Mouse (Mus musculus) hindbrain, embryonic 15.5 days (tissue): ENCODE measurements at regions not wholly inside any gene's neighbourhood (a gene's known extent, or its start where the extent isn't known, plus 50 kb on each side); places are given as distances from the start of the nearest gene placed in this dataset.

Source experiments
- ATAC-seq: fragments of 200-750 bp; cut with Nextera tagmentation; 2 replicates; pipeline ENCODE4 v1.8.0; 2017; ENCODE audit warnings: low read depth, moderate number of reproducible peaks, moderate TSS enrichment; ENCODE audit not compliant: low FRiP score
- H3K27ac ChIP-seq: fragments of 300-500 bp; sonication (generic); replicated peaks from 2 replicates; pipeline ENCODE4 v1.5.1; 2015; ENCODE audit warnings: mild to moderate bottlenecking, inconsistent platforms
- H3K27me3 ChIP-seq: fragments of 300-500 bp; sonication (generic); 2 replicates; pipeline ENCODE4 v1.6.1; 2015; ENCODE audit warnings: control low read depth, inconsistent platforms
- H3K36me3 ChIP-seq: fragments of 300-500 bp; sonication (generic); 2 replicates; pipeline ENCODE4 v1.6.1; 2015; ENCODE audit warnings: control low read depth, inconsistent platforms
- H3K4me1 ChIP-seq: fragments of 300-500 bp; sonication (generic); replicated peaks from 2 replicates; pipeline ENCODE4 v1.6.1; 2015; ENCODE audit warnings: control low read depth, inconsistent platforms
- H3K4me2 ChIP-seq: fragments of 300-500 bp; sonication (generic); 2 replicates; pipeline ENCODE4 v1.6.1; 2015; ENCODE audit warnings: moderate library complexity, mild to moderate bottlenecking, inconsistent platforms
- H3K4me3 ChIP-seq: fragments of 300-500 bp; sonication (generic); 2 replicates; pipeline ENCODE4 v1.5.1; 2015; ENCODE audit warnings: mild to moderate bottlenecking, inconsistent platforms
- H3K9ac ChIP-seq: fragments of 300-500 bp; sonication (generic); 2 replicates; pipeline ENCODE4 v1.6.1; 2015; ENCODE audit warnings: inconsistent platforms
- H3K9me3 ChIP-seq: fragments of 300-500 bp; sonication (generic); 2 replicates; pipeline ENCODE4 v1.6.1; 2016; ENCODE audit warnings: control low read depth, inconsistent platforms
- WGBS: fragments of 180-500 bp; shearing (Covaris S2); methylation state at CpG from one replicate; pipeline ENCODE4 v1.1.7; 2015; 5-methylcytosine and 5-hydroxymethylcytosine counted together

- WGBS: 83% methylated on average over 8 of the region's 8 CpGs
- no peaks in the 10 kb centered on the region for H3K27me3 ChIP-seq
- H3K9ac ChIP-seq: no peak overlapping the region
- H3K36me3 ChIP-seq: no peaks in the 10 kb centered on the region
- no peak overlapping the region for H3K4me3 ChIP-seq
- H3K27ac ChIP-seq: no peak overlapping the region
- no peak overlapping the region for H3K4me2 ChIP-seq
- H3K4me1 ChIP-seq: no peaks in the 10 kb centered on the region
- no peaks in the 10 kb centered on the region for H3K9me3 ChIP-seq
- ATAC-seq: no peak
Measured at GRCm38 (mm10) chr1:183553219-183553618, 135.2 kb downstream of the Hhipl2 start.

DNA sequence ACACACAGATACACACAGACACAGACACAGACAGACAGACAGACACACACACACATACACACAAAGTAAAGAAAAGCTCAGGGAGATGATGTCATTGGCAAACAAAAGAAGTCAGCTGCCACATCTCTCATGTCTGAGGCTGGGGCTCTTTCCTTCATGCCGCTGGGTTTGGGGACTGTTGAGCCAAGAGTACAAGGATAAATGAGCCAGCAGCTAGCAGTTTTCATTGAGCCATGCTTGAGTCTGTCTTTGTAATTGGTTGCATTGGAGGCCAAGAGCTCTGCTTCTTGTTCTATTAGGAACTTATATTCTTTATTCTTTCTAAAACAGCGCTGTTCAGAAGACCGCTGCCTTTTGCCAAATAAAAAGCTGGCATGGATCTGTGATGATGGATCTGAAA, 144.8 kb downstream of the Hhipl2 start:
- WGBS: 70% methylated on average over 3 of the region's 3 CpGs
- Histone ChIP-seq H3K27me3 (no peaks in the 10 kb centered on the region), H3K9me3 (no peaks in the 10 kb centered on the region), H3K4me3 (no peak overlapping the region), H3K4me1 (no peaks in the 10 kb centered on the region; the same call in 1 of the 2 replicates), H3K36me3 (no peaks in the 10 kb centered on the region), H3K9ac (no peak overlapping the region), H3K4me2 (no peak overlapping the region), H3K27ac (0 out of 2 replicates have a peak overlapping the region, but pooled peaks have one; percentile 14)
- no peak for ATAC-seq

- WGBS: 64% methylated on average over 10 of the region's 10 CpGs
- H3K4me1 ChIP-seq: no peaks in the 10 kb centered on the region
Measured at GRCm38 (mm10) chr1:183573621-183574585, 155.9 kb downstream of the Hhipl2 start.

DNA sequence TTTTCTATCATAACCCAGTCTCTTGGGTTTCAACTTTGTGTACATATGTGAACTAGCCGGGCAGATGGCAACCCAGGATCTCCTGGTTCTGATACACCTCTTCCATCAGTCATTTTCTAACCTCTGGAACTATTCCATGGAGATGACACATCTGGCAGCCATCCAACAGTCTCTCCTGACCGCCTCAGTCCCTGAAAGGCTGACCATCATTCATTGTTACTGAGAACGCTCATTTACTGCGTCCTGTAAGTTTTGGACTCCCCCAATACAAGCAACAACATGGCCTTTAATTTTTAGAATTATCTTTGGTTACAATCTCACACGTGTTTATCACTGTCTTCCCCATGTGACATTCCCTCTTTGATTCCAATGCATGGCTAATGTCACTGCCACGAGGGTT, 166.8 kb downstream of the Hhipl2 start:
- H3K9ac ChIP-seq: no peak overlapping the region
- no peaks in the 10 kb centered on the region for H3K9me3 ChIP-seq
- no peak overlapping the region for H3K4me3 ChIP-seq
- WGBS: 64% methylated on average over 6 of the region's 6 CpGs
- H3K27me3 ChIP-seq: no peaks in the 10 kb centered on the region
- no peak overlapping the region for H3K4me2 ChIP-seq
- ATAC-seq: no peak
- H3K27ac ChIP-seq: no peak overlapping the region
- no peaks in the 10 kb centered on the region for H3K36me3 ChIP-seq
- H3K4me1 ChIP-seq: no peaks in the 10 kb centered on the region

More at GRCm38 (mm10) chr1:183573621-183574585, 155.9 kb downstream of the Hhipl2 start:
- Histone ChIP-seq H3K36me3 (no peaks in the 10 kb centered on the region), H3K9me3 (no peaks in the 10 kb centered on the region), H3K27me3 (no peaks in the 10 kb centered on the region), H3K27ac (no peak overlapping the region), H3K9ac (no peak overlapping the region), H3K4me3 (no peak overlapping the region), H3K4me2 (no peak overlapping the region)
- no peak for ATAC-seq

- H3K27ac ChIP-seq: no peak overlapping the region
- no peaks in the 10 kb centered on the region for H3K9me3 ChIP-seq
- H3K4me3 ChIP-seq: no peak overlapping the region
- no peaks in the 10 kb centered on the region for H3K27me3 ChIP-seq
- no peak for ATAC-seq
- no peaks in the 10 kb centered on the region for H3K36me3 ChIP-seq
- no peak overlapping the region for H3K4me2 ChIP-seq
- WGBS: 75% methylated on average over 4 of the region's 4 CpGs
- H3K9ac ChIP-seq: no peak overlapping the region
- H3K4me1 ChIP-seq: no peaks in the 10 kb centered on the region
Measured at GRCm38 (mm10) chr1:183586406-183586805, 168.4 kb downstream of the Hhipl2 start.

DNA sequence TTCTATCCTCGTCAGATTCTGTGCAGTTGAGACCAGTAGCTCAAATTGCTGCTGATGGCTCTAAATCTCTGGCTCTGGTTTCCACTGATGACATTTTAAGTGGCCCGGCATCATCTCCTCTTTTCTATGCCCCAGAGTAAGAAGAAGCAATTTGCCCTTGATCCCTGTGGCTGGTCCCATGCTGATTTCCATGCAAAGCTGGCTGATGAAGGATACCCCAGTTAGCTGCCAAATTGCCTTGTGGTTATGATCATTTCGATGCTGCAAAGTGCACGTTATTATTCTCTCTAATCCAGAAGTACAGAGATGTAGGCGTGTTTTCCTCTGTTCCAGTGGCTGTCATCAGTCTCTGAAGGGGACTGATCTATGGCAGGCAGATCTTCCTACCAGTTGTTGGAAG, 177.3 kb downstream of the Hhipl2 start:
- Histone ChIP-seq H3K27ac (no peak overlapping the region), H3K9ac (no peak overlapping the region), H3K4me2 (no peak overlapping the region), H3K36me3 (no peaks in the 10 kb centered on the region), H3K4me1 (no peaks in the 10 kb centered on the region), H3K9me3 (no peaks in the 10 kb centered on the region), H3K27me3 (no peaks in the 10 kb centered on the region), H3K4me3 (no peak overlapping the region)
- ATAC-seq: no peak
- WGBS: 68% methylated on average over 5 of the region's 5 CpGs

DNA sequence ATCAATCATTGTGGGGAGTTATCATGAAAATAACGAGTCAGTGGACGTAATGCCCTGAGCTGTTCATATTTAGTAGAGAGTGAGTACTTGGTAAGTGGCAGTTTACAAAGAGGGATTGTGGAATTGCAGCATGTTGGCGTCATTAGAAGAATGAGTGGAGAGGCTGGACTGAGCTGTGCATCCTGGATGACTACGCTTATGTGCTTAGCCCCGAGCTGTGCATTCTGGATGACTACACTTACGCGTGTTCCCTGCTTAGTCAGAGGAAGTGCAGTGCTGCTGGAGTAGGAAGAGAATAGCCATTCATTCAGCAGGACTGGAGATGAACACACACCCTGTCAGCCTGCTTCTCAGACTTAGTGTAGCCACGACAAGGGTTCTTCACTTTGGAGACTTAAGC, 182.5 kb downstream of the Hhipl2 start:
- Histone ChIP-seq H3K4me1 (no peaks in the 10 kb centered on the region), H3K27ac (no peak overlapping the region), H3K27me3 (no peaks in the 10 kb centered on the region), H3K4me2 (no peak overlapping the region), H3K9ac (no peak overlapping the region), H3K4me3 (no peak overlapping the region), H3K36me3 (no peaks in the 10 kb centered on the region), H3K9me3 (no peaks in the 10 kb centered on the region)
- WGBS: 82% methylated on average over 8 of the region's 8 CpGs
- no peak for ATAC-seq

DNA sequence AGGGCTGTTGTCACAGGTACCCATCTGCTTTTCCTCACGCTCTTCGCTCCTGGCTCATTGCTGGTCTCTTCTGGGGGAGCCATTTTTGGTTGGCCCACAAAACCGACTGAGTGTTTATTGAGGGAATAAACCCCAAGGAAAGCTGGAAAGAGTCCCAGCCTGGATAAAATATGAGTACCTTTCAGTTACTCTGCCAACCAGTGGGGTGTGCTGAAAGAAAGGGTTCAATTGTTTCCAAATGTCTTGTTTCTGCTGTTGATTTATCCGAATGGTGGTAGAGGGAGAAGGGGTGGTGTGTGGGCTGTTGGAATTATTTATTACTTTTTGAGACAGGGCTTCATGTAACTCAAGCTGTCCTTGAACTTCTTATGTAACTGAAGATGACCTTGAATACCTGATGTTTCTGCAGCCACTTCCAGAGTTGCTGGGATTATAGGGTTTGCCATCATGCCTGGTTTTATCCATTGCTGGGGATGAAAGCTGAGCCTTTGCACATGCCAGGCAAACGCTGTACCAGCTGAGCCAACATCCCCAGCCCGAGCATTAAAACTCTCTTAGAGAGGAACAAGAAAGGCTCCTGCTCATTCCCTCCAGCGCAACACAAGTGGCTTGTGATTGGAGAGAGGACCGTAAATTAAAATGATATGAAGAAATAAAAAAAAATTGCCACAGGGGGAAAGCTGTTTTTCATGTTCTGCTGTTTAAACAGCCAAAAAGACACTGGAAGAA, 194.1 kb downstream of the Hhipl2 start:
- WGBS: 65% methylated on average over 8 of the region's 8 CpGs

DNA sequence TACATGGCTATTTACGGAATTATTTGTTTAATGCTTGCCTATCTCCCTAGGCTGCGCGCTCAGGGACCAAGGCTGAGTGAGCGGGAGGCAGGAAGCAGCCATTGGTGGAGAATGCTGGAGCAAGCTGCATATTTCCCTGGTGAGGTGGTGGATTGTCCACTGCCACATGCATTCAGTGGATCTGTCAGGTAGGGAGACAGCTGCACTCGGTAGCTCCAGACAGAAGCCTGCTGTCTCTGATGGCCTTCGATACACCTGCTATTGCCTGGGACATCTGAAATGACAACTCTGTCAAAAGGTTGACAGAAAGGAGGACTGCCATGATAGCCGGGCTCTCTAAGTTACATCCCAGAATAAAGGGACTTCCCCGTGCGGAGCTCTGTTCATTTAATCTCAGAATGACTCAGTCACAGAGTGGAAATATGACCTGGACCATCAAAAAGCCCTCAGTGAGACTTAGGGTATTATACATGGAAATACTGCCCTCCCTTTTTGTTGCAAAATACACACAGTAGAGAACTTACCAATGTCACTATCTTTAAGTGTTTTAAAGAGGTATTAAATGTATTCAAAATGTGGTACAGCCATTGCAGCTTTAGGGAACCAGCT, 201.5 kb downstream of the Hhipl2 start:
- H3K36me3 ChIP-seq: no peaks in the 10 kb centered on the region
- no peak overlapping the region for H3K27ac ChIP-seq
- H3K27me3 ChIP-seq: no peaks in the 10 kb centered on the region
- H3K4me1 ChIP-seq: 0 out of 2 replicates have a peak, but pooled peaks cover 4% of the 10 kb centered on the region
- ATAC-seq: no peak
- WGBS: 70% methylated on average over 9 of the region's 9 CpGs
- no peak overlapping the region for H3K4me2 ChIP-seq
- H3K9ac ChIP-seq: no peak overlapping the region
- no peak overlapping the region for H3K4me3 ChIP-seq
- no peaks in the 10 kb centered on the region for H3K9me3 ChIP-seq

More for the DNA sequence above, 194.1 kb downstream of the Hhipl2 start:
- Histone ChIP-seq H3K27ac (no peak overlapping the region), H3K36me3 (no peaks in the 10 kb centered on the region), H3K27me3 (no peaks in the 10 kb centered on the region), H3K9ac (no peak overlapping the region), H3K4me1 (no peaks in the 10 kb centered on the region), H3K4me3 (no peak overlapping the region), H3K4me2 (no peak overlapping the region), H3K9me3 (no peaks in the 10 kb centered on the region)
- no peak for ATAC-seq

DNA sequence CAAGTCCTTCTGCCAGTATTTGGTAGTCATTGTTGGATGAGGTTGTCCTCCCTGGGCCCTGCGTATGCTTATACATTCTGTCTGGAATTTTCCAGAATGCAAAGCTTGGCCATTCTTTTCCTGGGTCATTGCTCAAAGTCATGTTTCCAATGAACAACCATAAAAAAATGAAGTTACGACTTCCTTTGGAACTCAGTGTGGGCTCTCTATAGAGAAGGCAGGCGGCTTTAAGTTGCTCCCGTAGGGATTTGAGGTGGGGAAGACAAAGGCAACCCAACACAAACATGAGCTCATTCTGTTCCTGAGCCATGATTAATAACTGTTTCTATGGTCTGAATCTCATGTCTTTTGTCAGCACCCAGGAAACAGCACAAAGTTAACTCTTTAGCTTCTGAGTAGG, 204.3 kb downstream of the Hhipl2 start:
- H3K36me3 ChIP-seq: no peaks in the 10 kb centered on the region
- no peak overlapping the region for H3K4me3 ChIP-seq
- no peak overlapping the region for H3K4me2 ChIP-seq
- H3K9me3 ChIP-seq: no peaks in the 10 kb centered on the region
- WGBS: 37% methylated on average over 4 of the region's 4 CpGs
- no peaks in the 10 kb centered on the region for H3K27me3 ChIP-seq
- H3K9ac ChIP-seq: no peak overlapping the region
- H3K27ac ChIP-seq: no peak overlapping the region
- ATAC-seq: no peak
- H3K4me1 ChIP-seq: 0 out of 2 replicates have a peak, but pooled peaks cover 4% of the 10 kb centered on the region

GRCm38 (mm10) chr1:183624266-183624665, 206.3 kb downstream of the Hhipl2 start:
- no peak overlapping the region for H3K4me3 ChIP-seq
- no peak overlapping the region for H3K27ac ChIP-seq
- no peaks in the 10 kb centered on the region for H3K27me3 ChIP-seq
- no peak for ATAC-seq
- no peaks in the 10 kb centered on the region for H3K9me3 ChIP-seq
- H3K4me2 ChIP-seq: no peak overlapping the region
- WGBS: 38% methylated on average over 1 of the region's 1 CpGs
- H3K36me3 ChIP-seq: no peaks in the 10 kb centered on the region
- H3K9ac ChIP-seq: no peak overlapping the region
- 0 out of 2 replicates have a peak, but pooled peaks cover 4% of the 10 kb centered on the region for H3K4me1 ChIP-seq

DNA sequence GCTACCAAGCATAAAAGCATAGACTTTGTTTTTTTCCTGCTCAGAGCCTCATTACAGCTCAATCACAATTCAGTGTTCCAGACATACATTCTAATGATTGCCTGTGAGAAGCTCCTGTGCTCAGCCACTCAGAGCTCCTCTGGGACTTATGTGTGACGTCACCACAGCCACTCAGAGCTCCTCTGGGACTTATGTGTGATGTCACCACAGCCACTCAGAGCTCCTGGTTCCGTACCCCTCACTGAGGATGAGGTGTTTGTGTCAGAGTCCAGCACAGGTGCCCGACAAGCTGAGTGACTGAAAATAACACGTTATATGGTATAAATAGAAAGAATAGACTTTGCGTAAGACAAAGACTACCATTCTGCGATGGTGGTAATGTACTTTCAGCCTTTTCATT, 215.8 kb downstream of the Hhipl2 start:
- H3K27ac ChIP-seq: no peak overlapping the region
- H3K27me3 ChIP-seq: no peaks in the 10 kb centered on the region
- H3K4me3 ChIP-seq: no peak overlapping the region
- no peak overlapping the region for H3K9ac ChIP-seq
- WGBS: 81% methylated on average over 6 of the region's 6 CpGs
- H3K9me3 ChIP-seq: no peaks in the 10 kb centered on the region
- no peaks in the 10 kb centered on the region for H3K36me3 ChIP-seq
- H3K4me1 ChIP-seq: no peaks in the 10 kb centered on the region
- H3K4me2 ChIP-seq: no peak overlapping the region
- ATAC-seq: no peak
